Mouse (Mus musculus): ENCODE measurements around the gene Ttc39d.
"Not testable (repeated sequence)": the region's sequence is repeated elsewhere in the genome, so short reads cannot be mapped to it uniquely, and the experiment has no call there.

Ttc39d gene

DNA sequence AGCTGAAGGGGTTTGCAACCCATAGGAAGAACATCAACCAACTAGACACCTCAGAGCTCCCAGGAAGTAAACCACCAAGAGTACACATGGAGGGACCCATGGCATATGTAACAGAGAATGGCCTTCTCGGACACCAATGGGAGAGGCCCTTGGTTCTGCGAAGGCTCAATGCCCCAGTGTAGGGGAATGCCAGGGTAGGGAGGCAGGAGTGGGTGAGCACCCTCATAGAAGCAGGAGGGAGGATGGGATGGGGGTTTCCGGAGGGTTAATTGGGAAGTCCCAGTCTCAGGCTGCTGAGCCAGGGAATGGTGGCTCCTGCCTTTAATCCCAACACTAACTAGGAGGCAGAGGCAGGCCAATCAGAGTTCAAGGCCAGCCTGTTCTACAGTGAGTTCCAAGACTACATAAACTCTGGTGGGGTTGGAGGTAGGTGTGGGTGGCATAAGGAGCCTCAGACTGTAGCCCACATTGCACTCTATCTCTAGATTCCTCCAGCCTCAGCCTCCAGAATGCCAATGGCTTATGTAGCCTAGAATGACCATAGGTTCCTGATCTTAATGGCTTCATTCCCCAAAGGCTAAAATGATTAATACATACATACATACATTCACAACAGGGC, 8.0 kb upstream of the Ttc39d start:
- DNase-seq: no peak

DNA sequence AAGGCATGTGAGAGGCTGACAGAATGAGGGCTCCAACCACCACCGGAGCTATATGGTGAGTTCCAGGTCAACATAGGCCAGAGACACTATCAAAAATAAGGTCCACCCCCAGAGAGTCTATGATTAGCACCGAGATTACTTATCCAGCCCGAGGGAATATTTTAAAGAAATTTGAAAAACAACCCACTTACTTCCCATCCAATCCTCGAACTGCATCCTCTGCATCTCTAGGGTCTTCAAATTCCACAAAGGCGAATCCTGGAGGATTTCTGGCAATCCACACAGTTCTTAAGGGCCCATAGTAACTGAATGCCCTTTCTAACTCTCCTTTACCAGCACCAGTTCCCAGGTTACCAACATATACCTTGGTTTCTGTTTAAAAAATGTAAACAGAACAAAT, 1.6 kb upstream of the Ttc39d start:
- no peak for DNase-seq

DNA sequence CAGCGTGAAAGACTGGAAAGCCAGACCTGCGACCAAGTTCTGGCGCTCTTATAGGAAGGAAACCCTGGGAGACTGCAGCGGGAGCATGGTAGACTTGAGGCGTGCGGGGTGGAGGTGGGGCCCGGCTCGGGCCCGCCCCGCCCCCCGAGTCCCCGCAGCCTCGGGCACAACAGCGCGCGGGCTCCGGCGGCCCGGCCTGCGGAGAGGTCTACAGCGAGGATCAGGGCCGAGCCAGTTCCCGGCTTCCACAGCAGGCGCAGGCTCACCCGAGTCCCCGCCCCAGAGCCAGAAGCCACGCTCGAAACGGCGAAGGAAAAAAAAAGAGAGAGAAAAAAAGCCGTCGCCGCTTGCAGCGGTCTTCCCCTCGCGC, 974 bp upstream of the Ttc39d start:
- DNase-seq: peak; percentile 56

DNA sequence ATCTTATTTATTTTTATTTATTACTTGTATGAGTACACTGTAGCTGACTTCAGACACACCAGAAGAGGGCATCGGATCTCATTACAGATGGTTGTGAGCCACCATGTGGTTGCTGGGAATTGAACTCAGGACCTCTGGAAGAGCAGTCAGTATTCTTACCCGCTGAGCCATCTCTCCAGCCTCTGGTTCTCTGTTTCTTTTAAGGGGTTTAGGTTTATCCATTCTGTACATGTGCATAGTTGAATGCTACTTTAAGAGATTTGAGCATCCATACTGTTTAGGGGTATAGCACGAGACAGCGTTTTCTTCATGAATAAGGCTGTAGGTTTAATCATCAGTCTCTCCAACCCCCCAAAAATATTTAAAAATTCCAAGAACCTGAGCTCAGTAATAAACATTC, 6.7 kb downstream of the Ttc39d start:
- not testable (repeated sequence) for DNase-seq

DNA sequence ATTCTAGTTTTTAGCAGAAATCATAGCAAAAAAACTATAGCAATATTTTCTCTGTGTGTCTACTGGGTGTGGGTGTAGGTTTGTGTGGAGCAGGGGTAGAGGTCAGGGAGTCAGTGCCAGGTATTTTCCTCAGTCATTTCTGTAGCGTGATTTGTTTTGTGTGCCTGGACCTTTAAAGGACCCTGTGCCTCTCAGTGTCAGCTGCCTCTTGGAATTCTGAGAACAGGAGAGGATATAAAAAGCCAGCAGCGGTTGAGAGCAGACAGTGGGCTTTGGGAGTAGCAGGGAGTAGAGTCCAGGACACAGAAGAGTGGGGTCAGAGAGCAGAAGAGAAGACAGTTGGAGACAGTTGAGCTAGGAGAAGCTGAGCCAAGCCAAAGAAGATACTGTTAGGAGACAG, 12.9 kb downstream of the Ttc39d start:
- DNase-seq: no peak

DNA sequence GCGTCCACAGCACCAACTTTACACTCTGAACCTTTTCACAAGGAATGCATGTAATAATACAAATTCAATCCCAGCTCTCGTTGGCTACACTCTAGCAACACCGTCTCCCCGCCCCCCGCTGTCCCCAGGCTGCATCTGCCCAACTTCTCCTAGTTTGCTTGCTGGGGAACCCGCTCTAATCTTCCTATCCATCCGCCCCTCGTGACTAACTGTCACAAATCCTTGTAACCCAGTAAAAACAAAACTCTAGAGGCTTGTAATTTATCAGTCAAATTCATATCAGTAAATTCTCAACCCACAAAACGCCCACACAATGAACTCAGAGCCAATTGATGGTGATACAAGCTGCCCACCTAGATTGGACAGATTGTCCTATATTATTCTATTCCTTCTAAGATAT, 13.9 kb downstream of the Ttc39d start:
- no peak for DNase-seq

DNA sequence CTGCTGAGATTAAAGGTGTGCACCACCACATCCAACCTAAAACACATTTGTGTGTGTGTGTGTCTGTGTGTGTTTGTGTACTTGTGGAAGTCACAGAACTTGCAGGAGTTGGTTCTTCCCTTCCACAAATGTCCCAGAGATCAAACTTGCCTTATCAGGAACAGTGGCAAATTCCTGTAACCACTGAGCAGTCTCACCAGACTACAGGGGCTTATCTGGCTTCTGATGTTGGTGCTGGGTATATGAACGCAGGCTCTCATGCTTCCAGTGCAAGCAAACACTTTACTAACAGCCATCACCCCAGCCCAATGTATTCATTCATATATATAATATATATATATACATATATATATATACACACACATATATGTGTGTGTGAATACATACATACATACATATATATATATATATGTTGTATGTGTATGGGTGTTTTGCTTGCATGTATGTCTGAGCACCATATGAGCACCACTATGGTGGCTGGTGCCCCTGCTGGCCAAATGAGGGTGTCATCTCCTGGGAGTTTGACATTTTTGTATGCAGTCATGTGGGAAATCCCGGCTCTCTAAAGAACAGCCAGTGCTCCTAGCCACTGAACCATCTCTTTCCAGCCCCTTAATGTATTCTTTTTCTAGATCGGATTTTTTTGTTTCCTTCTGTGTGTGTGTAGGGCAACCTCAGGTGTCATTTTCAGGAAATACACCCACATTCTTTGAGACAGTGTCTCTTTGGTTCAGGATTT, 14.8 kb downstream of the Ttc39d start:
- DNase-seq: no peak

DNA sequence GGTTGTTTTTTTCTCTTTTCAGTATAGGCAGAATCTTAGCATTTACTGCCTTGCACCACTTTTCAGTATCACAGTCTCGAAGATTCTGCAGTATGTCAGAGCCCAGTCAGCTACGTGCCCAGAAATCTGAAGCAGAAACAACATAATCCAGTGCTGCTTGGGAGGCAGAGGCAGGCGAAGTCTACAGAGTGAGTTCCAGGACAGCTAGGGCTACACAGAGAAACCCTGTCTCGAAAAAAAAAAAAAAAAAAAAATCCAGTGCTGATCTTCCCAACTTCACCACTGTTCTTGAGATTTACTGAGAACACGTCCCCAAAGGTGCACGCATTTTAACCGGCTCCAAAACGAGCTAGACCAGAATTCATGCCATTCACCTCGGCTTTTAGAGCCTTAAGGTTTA, 16.6 kb downstream of the Ttc39d start:
- no peak for DNase-seq

DNA sequence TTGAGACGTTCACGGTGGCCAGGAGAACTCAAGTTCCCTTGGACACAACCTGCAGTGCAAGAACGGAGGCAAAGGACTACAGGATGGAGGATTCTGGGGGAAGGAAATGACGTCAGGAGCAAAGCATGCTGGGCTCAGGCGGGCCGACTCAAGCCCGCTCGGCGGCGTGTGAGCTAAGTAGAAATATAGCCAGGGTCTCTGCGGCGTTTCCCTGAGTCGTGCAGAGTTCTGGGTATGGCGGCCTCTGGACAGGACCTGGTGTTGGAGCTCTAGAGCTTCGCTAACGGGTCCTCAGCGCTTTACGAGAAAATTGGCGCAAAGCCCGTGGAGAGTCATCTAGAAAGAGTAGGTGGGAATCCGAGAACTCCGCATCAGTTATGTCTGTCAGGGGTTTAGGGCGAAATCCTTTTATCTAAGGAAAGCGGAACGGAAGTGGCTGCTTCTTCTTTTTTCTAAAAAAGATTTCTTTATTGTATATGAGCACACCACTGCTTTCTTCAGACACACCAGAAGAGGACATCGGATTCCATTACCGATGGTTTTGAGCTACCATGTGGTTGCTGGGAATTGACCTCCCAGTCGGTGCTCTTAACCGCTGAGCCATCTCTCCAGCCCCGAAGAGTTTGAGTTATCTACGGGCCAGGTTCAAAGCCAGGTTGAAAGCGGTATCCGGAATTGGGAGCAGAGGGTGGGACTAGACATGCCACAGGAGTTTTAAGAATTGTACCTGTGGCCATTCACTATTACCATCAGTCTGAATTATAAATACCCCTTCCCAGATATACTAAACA, 17.3 kb downstream of the Ttc39d start, which contains the start of gene Gemin6:
Gene Gemin6, plus strand, starts transcription at position 116 of the 791 bp plus-strand sequence.
- DNase-seq: peak; percentile 77

DNA sequence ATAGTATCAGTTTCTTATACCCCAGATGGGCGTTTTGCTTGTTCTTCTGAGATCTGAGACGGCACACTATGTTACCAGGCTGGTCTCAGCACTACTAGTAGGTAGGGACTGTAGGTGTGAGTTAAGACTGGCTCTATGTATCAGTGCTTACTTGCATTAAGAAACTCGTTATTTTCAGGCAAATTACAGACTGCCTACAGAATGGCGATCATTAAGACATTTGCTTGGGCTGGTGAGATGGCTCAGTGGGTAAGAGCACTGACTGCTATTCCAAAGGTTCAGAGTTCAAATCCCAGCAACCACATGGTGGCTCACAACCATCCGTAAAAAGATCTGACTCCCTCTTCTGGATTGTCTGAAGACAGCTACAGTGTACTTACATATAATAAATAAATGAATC, 17.9 kb downstream of the Ttc39d start:
- DNase-seq: not testable (repeated sequence)

DNA sequence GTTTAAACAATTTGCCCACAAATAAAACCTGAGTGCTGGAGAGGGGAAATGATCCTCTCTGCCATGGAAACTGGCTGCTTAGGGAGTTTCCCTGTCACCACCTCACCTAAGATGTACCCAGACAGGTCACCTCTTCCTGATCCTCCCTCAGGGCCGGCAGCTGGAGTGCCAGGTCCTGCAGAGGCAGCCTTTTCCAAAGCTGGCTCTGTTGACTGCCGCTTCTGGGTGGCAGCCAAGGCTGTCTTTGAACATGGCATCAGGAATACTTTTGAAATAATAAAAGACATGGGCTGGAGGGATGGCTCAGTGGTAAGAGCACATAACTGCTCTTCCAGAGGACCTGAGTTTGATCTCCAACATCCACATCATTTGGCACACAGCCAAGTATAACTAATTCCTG, 22.1 kb downstream of the Ttc39d start:
- no peak for DNase-seq

DNA sequence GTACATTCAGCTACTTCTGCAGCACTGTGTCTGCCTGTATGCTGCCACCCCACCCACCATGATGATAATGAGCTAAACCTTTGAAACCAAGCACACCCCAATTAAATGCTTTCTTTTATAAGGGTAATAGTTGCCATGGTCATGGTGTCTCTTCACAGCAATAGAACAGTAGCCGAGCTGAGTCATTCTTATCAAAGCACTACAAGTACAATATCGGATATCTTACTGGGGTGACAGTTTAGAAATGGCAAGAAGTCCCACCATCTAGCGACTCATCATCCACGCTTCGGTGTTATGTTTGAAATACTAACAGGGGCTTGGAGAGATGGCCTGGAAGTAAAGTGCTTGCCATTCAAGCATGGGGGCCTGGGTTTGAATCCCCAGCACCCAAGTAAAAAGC, 26.6 kb downstream of the Ttc39d start:
- DNase-seq: no peak

DNA sequence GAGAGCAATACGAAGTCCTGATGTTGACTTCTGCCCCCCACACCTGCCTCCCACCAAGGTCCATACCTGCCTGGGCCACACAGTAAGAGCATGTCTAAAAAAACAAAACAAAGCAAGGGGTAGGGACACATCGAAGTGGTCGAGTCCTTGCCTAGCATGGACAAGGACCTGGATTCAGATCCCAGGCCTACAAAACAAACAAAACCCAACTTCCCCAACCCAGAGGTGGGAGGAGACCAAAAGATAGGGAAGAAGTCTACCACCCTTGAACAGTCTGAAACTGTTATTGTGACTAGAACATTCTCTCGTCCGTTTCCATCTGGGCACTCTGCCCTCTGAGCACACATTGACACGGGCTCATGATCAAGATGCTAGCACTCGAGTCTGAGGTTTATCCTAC, 27.1 kb downstream of the Ttc39d start:
- no peak for DNase-seq

DNA sequence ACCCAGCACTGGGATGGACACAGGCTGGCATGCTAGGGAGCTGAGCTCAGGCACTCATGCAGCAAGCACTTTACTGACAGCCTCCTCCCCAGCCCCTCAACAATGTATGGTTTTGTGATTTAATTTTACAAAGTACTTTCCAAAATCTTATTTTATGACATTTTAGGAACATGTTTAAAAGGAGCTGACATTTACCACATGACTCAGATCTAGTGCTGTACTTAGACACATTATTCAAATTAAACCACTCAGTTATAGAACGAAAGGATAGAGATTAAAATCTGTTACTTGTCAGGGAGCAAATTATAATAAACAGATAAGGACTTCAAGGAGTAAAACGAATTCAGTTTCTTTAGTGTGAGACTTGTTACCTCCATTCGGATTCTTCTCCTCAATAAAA, 28.2 kb downstream of the Ttc39d start:
- no peak for DNase-seq

DNA sequence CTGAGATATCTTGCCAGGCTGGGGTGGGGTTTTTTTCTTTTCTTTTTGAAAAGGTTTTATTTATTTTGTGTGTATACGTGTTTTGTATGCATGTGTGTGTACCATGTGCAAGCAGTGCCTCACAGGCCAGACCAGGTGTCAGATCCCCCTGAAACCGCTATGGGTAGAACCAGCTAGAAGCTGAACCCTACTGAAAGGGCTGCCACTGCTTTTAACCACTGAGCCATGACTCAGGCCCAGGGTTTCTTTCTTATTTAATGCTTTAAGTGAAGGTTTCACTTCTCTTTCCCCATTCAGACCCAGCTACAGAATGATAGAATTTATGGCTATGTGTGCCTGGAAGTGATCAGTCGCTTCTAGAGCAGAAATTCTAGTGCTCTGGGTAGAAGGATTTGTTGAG, 29.5 kb downstream of the Ttc39d start:
- DNase-seq: no peak

DNA sequence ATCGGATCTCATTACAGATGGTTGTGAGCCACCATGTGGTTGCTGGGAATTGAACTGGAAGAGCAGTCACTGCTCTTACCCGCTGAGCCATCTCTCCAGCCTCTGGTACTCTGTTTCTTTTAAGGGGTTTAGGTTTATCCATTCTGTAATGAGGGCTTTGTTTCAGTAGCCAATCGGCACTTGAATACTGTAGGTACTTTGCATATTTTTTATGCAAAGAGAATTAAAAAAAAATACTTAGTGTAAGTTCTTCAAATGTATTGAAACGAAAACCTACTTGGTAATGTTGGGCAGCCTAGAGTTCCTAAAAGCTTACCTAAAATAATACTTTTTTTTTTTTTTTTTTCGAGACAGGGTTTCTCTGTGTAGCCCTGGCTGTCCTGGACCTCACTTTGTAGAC, 30.2 kb downstream of the Ttc39d start:
- no peak for DNase-seq

DNA sequence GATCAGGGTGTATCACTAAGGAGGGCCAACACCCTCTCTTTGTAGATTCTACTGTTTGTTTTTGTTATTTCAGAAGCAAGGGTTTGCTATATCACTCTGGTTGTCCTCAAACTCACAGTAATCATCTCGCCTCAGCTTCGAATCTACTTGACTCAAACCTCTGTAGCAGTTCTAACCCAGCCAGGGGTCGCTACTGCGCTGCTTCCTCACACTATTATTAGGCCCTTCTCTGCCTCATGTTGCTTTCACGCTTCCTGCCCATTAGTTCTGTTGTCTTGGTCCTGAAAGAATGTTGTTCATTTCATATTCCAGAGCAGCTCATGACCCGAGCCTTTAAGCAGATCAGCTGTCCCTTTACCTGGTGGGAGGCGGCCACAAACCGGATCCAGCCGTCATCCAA, 34.3 kb downstream of the Ttc39d start:
- DNase-seq: no peak

DNA sequence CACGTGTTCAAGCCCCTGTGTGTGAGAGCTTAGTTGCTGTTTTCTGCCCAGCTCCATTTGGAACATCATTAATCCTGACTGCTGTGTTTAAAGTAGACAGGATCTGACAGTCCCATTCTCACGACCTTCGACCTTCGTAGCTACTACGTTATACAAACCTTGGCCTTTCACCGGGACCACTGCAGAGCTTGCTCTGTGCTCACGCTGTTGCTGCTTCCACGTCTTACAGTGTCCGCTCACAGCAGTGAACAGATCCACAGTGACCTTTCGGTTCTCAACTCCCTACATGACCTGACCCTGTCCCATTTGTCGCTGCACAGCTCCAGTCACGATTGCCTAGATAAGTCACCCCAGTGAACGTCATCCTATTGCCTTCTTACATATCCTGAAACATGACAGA, 35.9 kb downstream of the Ttc39d start:
- DNase-seq: no peak

DNA sequence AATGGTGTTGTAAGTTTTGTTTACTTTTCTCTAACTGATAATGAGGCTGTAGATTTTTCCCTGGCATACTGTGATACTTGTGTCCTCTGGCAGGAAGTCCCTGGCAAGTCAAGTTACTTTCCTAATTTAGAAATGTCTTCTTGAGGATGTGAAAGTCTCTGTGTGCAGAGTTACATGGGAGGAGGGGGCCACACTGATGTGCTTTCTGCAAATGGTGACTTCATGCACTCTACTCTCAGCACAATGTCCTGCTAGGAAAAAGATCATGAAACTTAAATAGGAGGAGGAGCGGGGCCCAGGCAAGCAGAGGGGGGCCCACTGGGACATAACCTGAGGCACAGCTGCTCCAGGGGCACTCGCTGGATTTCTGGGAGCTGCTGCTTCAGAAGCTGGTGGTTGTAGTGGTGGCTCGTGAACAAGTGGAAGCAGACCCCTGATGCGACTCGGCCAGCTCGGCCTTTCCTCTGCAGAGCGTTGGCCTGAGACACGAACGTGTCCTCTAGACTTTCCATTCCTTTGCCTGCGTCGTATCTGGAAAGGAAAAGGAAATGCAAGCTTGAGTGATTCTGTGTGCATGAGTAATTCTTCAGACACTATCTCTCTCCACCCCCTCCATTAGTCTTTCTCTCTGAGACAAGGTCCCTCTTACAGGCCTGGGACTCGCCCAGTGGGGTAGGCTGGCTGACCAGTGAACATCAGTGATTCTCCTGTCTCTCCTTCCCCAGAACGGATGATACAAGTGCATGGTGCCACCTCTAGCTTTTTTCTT, 45.7 kb downstream of the Ttc39d start:
- no peak for DNase-seq

DNA sequence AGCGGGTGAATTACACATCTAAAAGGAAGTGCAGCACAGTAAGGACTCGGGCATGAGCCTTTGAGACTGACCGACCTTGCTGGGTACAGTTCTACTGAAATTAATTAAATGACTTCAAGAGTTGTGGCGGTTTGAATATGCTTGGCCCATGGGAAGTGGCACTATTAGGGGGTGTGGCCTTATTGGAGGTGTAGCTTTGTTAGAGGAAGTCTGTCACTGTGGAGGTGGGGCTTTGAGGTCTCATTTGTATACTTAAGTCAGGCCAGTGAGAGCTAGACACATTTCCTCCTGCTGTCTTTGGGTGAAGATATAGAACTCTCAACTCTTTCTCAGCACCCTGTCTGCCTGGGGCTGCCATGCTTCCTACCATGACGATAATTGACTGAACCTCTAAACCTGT, 47.2 kb downstream of the Ttc39d start:
- DNase-seq: no peak

DNA sequence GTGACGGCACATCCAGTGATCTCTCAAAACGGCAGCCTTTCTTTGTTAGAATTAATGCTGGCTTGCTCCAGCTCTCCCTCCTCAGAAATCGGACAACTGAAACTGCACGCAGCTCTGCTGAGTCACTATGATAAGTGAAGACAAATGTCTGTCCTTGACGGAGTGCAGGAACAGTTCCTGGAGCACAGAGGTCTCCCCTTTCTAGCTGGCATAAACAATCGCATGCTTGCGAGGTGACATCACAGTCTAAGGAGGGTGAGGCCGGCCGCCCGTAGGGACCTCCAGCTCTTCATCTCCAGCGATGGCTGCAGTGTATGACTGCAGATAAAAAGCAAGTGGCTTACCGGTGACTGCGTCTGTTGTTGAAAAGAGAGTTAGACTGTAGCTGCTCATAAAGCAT, 47.9 kb downstream of the Ttc39d start:
- no peak for DNase-seq

DNA sequence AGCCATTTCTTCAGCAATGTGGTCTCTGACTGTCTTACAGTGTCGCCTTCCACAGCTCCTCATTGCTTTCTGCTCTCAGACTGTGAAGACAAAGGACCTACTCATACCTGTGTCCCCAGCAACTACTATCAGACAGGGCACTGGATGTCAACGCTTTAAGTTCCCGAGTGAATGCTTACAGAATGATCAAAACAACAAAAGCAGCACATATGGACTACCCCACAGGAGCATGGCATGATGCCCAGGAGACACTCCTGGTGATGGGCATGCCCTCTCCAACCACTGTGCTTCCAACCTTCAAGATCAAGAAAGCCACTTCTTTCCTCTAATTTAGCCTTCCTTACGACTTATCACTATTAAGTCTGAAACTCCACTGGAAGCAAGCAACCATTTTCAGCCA, 59.8 kb downstream of the Ttc39d start:
- DNase-seq: peak; percentile 46

All from cerebellum, adult 11 months (tissue).